Mouse (Mus musculus): ENCODE results near the gene Bri3.
"Not testable (repeated sequence)": the region's sequence is repeated elsewhere in the genome, so short reads cannot be mapped to it uniquely, and the experiment has no call there.

- TF ChIP-seq CTCF (IDR thresholded peaks at IDR 0.05; ENCODE audit: extremely low read depth, insufficient read length, insufficient replicate concordance, low read depth, low read length); POLR2A (IDR thresholded peaks at IDR 0.05; ENCODE audit: low read depth, low read length): not testable (repeated sequence)
Measured at GRCm38 (mm10) chr5:144366551-144366950, 122.3 kb downstream of the Bri3 start.

All from small intestine, adult 2 months (tissue).